Mouse (Mus musculus): ENCODE data around the gene Elmod2. TPM values are rescaled to one million over a fixed set of nuclear protein-coding genes. Genes with fewer than 3 reads are reported as not detected.
A peak's percentile ranks its signal among the peaks of the same experiment; 100 is the strongest.

Gene Elmod2
- 24.8 and 26.5 TPM in 2 replicates for polyA plus RNA-seq (2014; fragmentation: Nextera tagmentation; extraction: Ambion mirVana)

GRCm38 (mm10) chr8:83331899-83332697 is at the start of gene Elmod2:
Elmod2 (minus strand) TSS chr8:83332486.
- Histone ChIP-seq H3K9me3 (ENCODE audit: control insufficient read depth, low read length) (no peaks in the 10 kb centered on the region), H3K9ac (ENCODE audit: low read depth, low read length) (peak within 1 kb of the TSS; percentile 81), H3K27me3 (ENCODE audit: control insufficient read depth, insufficient read depth, low read length) (no peaks in the 10 kb centered on the region), H3K4me2 (replicated peaks; ENCODE audit: low read depth, low read length) (peak within 1 kb of the TSS; percentile 65), H3K36me3 (ENCODE audit: control insufficient read depth, insufficient read depth, low read length) (no peaks in the 10 kb centered on the region), H3K27ac (ENCODE audit: low read depth, low read length) (peak within 1 kb of the TSS; percentile 8; the same call in 1 of the 2 replicates), H3K4me1 (replicated peaks; ENCODE audit: control insufficient read depth, insufficient read depth, low read length) (no peaks in the 10 kb centered on the region), H3K4me3 (ENCODE audit: low read depth, low read length) (peak within 1 kb of the TSS; percentile 64)
- WGBS: 2% methylated on average over 71 of the region's 85 CpGs
- ATAC-seq (ENCODE audit: low FRiP score) (peak; percentile 99), DNase-seq (ENCODE audit: low spot score) (peak; percentile 99)

GRCm38 (mm10) chr8:83381016-83381415 is 48.7 kb upstream of the Elmod2 start:
- H3K9me3 ChIP-seq (ENCODE audit: control insufficient read depth, low read length): no peaks in the 10 kb centered on the region
- 75% methylated on average over 2 of the region's 2 CpGs for whole genome bisulfite sequencing
- no peaks in the 10 kb centered on the region for H3K36me3 ChIP-seq (ENCODE audit: control insufficient read depth, insufficient read depth, low read length)
- no peak overlapping the region for H3K27ac ChIP-seq (ENCODE audit: low read depth, low read length)
- H3K4me2 ChIP-seq (replicated peaks; ENCODE audit: low read depth, low read length): no peak overlapping the region
- no peaks in the 10 kb centered on the region for H3K4me1 ChIP-seq (replicated peaks; ENCODE audit: control insufficient read depth, insufficient read depth, low read length)
- H3K9ac ChIP-seq (ENCODE audit: low read depth, low read length): no peak overlapping the region
- H3K4me3 ChIP-seq (ENCODE audit: low read depth, low read length): no peak overlapping the region
- DNase-seq (ENCODE audit: low spot score) (no peak), ATAC-seq (ENCODE audit: low FRiP score) (no peak)
- H3K27me3 ChIP-seq (ENCODE audit: control insufficient read depth, insufficient read depth, low read length): no peaks in the 10 kb centered on the region

DNA sequence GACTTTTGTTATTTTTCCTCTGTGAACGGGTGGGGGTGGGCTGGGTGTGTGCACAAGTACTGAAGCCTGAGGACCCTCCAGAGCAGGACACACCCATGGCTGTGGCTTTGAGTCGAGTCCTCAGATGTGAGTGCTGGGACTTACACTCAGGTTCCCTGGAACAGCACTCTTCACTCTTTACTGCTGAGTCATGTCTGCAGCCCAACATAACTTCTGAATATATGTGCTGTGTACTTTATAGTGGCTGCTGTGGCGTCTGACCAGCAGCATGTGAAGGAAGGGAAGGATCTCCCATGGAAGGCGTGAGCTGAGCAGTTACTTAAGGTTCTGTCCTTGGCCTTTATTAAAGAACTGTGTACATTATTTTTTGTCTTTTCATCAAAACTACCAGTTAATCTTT is 47.9 kb upstream of the Elmod2 start:
- DNase-seq (ENCODE audit: low spot score) (no peak), ATAC-seq (ENCODE audit: low FRiP score) (no peak)
- Histone ChIP-seq H3K4me2 (replicated peaks; ENCODE audit: low read depth, low read length) (no peak overlapping the region), H3K36me3 (ENCODE audit: control insufficient read depth, insufficient read depth, low read length) (no peaks in the 10 kb centered on the region), H3K9me3 (ENCODE audit: control insufficient read depth, low read length) (no peaks in the 10 kb centered on the region), H3K9ac (ENCODE audit: low read depth, low read length) (no peak overlapping the region), H3K4me1 (replicated peaks; ENCODE audit: control insufficient read depth, insufficient read depth, low read length) (no peaks in the 10 kb centered on the region), H3K27me3 (ENCODE audit: control insufficient read depth, insufficient read depth, low read length) (no peaks in the 10 kb centered on the region), H3K27ac (ENCODE audit: low read depth, low read length) (no peak overlapping the region), H3K4me3 (ENCODE audit: low read depth, low read length) (no peak overlapping the region)
- 70% methylated on average over 4 of the region's 4 CpGs for WGBS

DNA sequence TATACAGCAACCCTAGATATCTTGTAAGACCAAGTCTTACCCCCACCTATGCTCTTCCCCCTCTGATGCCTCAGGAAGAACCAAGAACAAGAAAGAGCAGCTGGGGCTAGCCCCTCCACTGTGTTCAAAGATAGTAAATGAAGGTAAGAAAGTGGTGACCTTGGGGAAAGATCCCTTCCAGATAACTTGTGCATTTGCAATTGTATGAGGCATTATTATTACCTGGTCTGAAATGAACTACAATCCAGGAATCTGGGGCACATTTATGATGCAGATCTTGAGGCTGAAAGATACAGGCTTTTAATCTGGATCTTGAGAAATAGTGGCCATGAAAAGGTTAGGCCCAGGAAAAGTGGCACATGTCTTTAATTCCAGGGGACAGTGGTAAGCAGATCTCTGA is 44.9 kb upstream of the Elmod2 start:
- H3K36me3 ChIP-seq (ENCODE audit: control insufficient read depth, insufficient read depth, low read length): no peaks in the 10 kb centered on the region
- ATAC-seq (ENCODE audit: low FRiP score): no peak
- H3K4me1 ChIP-seq (replicated peaks; ENCODE audit: control insufficient read depth, insufficient read depth, low read length): no peaks in the 10 kb centered on the region

DNA sequence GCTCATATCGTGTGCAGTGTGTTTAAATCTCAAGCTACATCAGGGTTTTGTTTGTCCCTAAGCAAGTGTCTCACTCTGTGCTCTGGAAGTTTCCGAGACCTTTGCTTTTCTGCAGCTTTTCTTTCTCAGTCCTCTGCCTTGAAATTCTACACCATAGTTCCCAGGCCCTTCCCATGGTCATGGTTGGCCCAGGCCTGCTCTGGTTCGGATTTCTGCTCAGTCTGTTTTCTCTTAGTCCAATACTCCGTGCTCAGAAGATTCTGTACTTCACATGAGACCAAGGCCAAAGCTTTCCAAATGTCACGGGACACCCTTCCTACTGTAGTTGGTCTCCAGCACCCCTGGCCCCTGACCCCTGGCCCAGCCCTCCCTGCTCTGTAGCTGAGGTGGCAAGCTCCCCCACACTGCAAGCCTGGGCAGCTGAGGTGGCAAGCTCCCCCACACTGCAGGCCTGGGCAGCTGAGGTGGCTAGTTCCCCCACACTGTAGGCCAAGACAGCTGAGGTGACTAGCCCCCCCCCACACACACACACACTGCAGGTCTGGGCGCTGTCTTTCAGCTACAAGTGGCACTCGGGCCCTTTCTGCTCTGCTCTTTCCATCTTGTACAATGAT is 31.0 kb upstream of the Elmod2 start:
- no peaks in the 10 kb centered on the region for H3K27me3 ChIP-seq (ENCODE audit: control insufficient read depth, insufficient read depth, low read length)
- no peaks in the 10 kb centered on the region for H3K4me1 ChIP-seq (replicated peaks; ENCODE audit: control insufficient read depth, insufficient read depth, low read length)
- H3K27ac ChIP-seq (ENCODE audit: low read depth, low read length): no peak overlapping the region
- no peak overlapping the region for H3K9ac ChIP-seq (ENCODE audit: low read depth, low read length)
- no peak overlapping the region for H3K4me3 ChIP-seq (ENCODE audit: low read depth, low read length)
- H3K36me3 ChIP-seq (ENCODE audit: control insufficient read depth, insufficient read depth, low read length): no peaks in the 10 kb centered on the region
- no peak for ATAC-seq (ENCODE audit: low FRiP score)
- H3K4me2 ChIP-seq (replicated peaks; ENCODE audit: low read depth, low read length): no peak overlapping the region
- WGBS: 60% methylated on average over 7 of the region's 7 CpGs
- no peaks in the 10 kb centered on the region for H3K9me3 ChIP-seq (ENCODE audit: control insufficient read depth, low read length)
- no peak for DNase-seq (ENCODE audit: low spot score)

More for the DNA sequence above, 44.9 kb upstream of the Elmod2 start:
- Histone ChIP-seq H3K9ac (ENCODE audit: low read depth, low read length) (no peak overlapping the region), H3K9me3 (ENCODE audit: control insufficient read depth, low read length) (no peaks in the 10 kb centered on the region), H3K27ac (ENCODE audit: low read depth, low read length) (no peak overlapping the region), H3K27me3 (ENCODE audit: control insufficient read depth, insufficient read depth, low read length) (no peaks in the 10 kb centered on the region), H3K4me3 (ENCODE audit: low read depth, low read length) (no peak overlapping the region), H3K4me2 (replicated peaks; ENCODE audit: low read depth, low read length) (no peak overlapping the region)
- DNase-seq (ENCODE audit: low spot score): no peak

- Histone ChIP-seq H3K4me3 (ENCODE audit: low read depth, low read length) (no peak overlapping the region), H3K27ac (ENCODE audit: low read depth, low read length) (no peak overlapping the region), H3K36me3 (ENCODE audit: control insufficient read depth, insufficient read depth, low read length) (no peaks in the 10 kb centered on the region), H3K4me1 (replicated peaks; ENCODE audit: control insufficient read depth, insufficient read depth, low read length) (no peaks in the 10 kb centered on the region), H3K9ac (ENCODE audit: low read depth, low read length) (no peak overlapping the region), H3K27me3 (ENCODE audit: control insufficient read depth, insufficient read depth, low read length) (no peaks in the 10 kb centered on the region), H3K9me3 (ENCODE audit: control insufficient read depth, low read length) (no peaks in the 10 kb centered on the region), H3K4me2 (replicated peaks; ENCODE audit: low read depth, low read length) (no peak overlapping the region)
- WGBS: 87% methylated on average over 2 of the region's 2 CpGs
- DNase-seq (ENCODE audit: low spot score) (no peak), ATAC-seq (ENCODE audit: low FRiP score) (no peak)
Measured at GRCm38 (mm10) chr8:83351315-83351714, 19.0 kb upstream of the Elmod2 start.

DNA sequence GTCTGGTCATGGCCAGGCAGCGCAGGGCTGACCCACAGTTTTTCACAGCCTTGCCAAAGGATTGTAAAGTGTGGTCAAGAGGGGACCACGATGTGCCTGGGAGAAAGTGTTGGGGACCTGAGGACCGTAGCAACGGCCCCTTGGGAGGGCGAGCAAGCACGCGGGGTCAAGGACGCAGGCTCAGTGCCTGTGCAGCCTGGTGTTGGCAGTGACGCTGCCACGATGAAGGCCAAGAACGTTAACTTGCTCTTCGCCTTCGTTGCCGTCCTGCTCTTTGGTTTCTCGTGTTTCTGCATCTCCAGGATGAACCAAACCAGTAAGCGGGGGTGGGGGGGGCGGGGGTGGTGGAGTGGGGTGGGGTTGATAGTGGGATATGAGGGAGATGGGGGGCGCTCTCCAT is 16.0 kb upstream of the Elmod2 start, which contains the start of gene Mgat4d:
Gene Mgat4d (plus strand): TSS at position 209 of the 400 bp plus-strand sequence.
- Histone ChIP-seq H3K36me3 (ENCODE audit: control insufficient read depth, insufficient read depth, low read length) (no peaks in the 10 kb centered on the region), H3K9me3 (ENCODE audit: control insufficient read depth, low read length) (no peaks in the 10 kb centered on the region), H3K27ac (ENCODE audit: low read depth, low read length) (no peak within 1 kb of the TSS), H3K27me3 (ENCODE audit: control insufficient read depth, insufficient read depth, low read length) (no peaks in the 10 kb centered on the region), H3K4me3 (ENCODE audit: low read depth, low read length) (no peak within 1 kb of the TSS), H3K4me2 (replicated peaks; ENCODE audit: low read depth, low read length) (no peak within 1 kb of the TSS), H3K4me1 (replicated peaks; ENCODE audit: control insufficient read depth, insufficient read depth, low read length) (no peaks in the 10 kb centered on the region), H3K9ac (ENCODE audit: low read depth, low read length) (no peak within 1 kb of the TSS)
- ATAC-seq (ENCODE audit: low FRiP score): no peak
- WGBS: 76% methylated on average over 18 of the region's 18 CpGs
- no peak for DNase-seq (ENCODE audit: low spot score)

DNA sequence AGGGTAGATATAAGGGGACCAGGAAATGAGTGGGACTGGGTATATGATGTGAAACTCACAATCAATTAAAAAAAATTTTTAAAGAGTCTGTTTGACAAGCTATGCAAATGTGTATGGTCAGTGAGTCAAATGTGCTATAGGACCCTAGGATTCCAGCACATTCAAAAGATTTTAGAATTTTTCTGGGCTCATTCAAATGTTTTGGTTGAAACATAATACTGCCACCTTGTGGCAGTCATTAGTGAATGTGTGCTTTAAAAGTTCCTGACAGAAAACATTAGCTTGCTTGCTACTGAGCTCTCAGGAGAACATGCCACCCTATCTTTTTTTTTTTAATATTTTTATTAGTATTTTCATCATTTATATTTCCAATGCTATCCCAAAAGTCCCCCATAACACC is 10.4 kb upstream of the Elmod2 start:
- Histone ChIP-seq H3K9me3 (ENCODE audit: control insufficient read depth, low read length) (no peaks in the 10 kb centered on the region), H3K27me3 (ENCODE audit: control insufficient read depth, insufficient read depth, low read length) (no peaks in the 10 kb centered on the region), H3K9ac (ENCODE audit: low read depth, low read length) (no peak overlapping the region), H3K4me1 (replicated peaks; ENCODE audit: control insufficient read depth, insufficient read depth, low read length) (no peaks in the 10 kb centered on the region), H3K36me3 (ENCODE audit: control insufficient read depth, insufficient read depth, low read length) (no peaks in the 10 kb centered on the region), H3K4me3 (ENCODE audit: low read depth, low read length) (no peak overlapping the region), H3K4me2 (replicated peaks; ENCODE audit: low read depth, low read length) (no peak overlapping the region), H3K27ac (ENCODE audit: low read depth, low read length) (no peak overlapping the region)
- ATAC-seq (ENCODE audit: low FRiP score) (no peak), DNase-seq (ENCODE audit: low spot score) (peak; percentile 37)

DNA sequence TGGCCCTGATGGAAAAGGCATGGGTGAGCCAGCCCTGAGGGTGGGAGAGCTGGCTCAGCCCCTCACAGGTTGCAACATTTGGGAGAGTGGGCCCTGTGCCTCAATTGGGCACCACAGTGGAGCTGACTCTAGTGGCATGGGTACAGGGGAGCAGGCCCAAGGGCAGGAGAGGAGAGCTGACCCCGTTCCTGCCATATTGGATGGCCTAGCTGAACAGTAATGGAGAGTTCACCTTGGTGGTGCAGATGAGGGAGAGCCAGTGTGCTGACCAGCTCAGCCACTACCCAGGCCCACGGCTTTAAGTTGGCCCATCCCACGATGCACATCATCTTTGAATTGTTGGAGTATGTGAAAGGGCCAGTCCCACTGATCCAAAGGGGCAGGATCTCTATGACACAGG is 9.8 kb upstream of the Elmod2 start:
- Histone ChIP-seq H3K4me1 (replicated peaks; ENCODE audit: control insufficient read depth, insufficient read depth, low read length) (no peaks in the 10 kb centered on the region), H3K4me2 (replicated peaks; ENCODE audit: low read depth, low read length) (no peak overlapping the region), H3K9me3 (ENCODE audit: control insufficient read depth, low read length) (no peaks in the 10 kb centered on the region), H3K36me3 (ENCODE audit: control insufficient read depth, insufficient read depth, low read length) (no peaks in the 10 kb centered on the region), H3K27ac (ENCODE audit: low read depth, low read length) (no peak overlapping the region), H3K9ac (ENCODE audit: low read depth, low read length) (no peak overlapping the region), H3K27me3 (ENCODE audit: control insufficient read depth, insufficient read depth, low read length) (no peaks in the 10 kb centered on the region), H3K4me3 (ENCODE audit: low read depth, low read length) (no peak overlapping the region)
- DNase-seq (ENCODE audit: low spot score) (no peak), ATAC-seq (ENCODE audit: low FRiP score) (no peak)
- WGBS: 83% methylated on average over 3 of the region's 3 CpGs

Measured in hindbrain, embryonic 11.5 days (tissue).